Mouse (Mus musculus) hindbrain, embryonic 16.5 days (tissue): ENCODE data around the gene Asprv1. TPM values are rescaled to one million over a fixed set of nuclear protein-coding genes. Genes with fewer than 3 reads are reported as not detected.
A peak's percentile ranks its signal among the peaks of the same experiment; 100 is the strongest.

ENCODE experiments used
- ATAC-seq: fragments of 200-750 bp; cut with Nextera tagmentation; 2 replicates; pipeline ENCODE4 v1.8.0; 2017; ENCODE audit warnings: moderate TSS enrichment, moderate library complexity
- H3K27ac ChIP-seq: fragments of 300-500 bp; sonication (generic); 2 replicates; pipeline ENCODE4 v1.5.1; 2014; ENCODE audit warnings: low read depth, mild to moderate bottlenecking, control low read depth, low read length, moderate library complexity
- H3K27me3 ChIP-seq: fragments of 300-500 bp; sonication (generic); replicated peaks from 2 replicates; pipeline ENCODE4 v1.6.1; 2014; ENCODE audit warnings: low read length; ENCODE audit not compliant: control insufficient read depth, insufficient read depth
- H3K36me3 ChIP-seq: fragments of 300-500 bp; sonication (generic); 2 replicates; pipeline ENCODE4 v1.6.1; 2014; ENCODE audit warnings: mild to moderate bottlenecking, low read length, moderate library complexity, mixed read lengths; ENCODE audit not compliant: control insufficient read depth, insufficient read depth
- H3K4me1 ChIP-seq: fragments of 300-500 bp; sonication (generic); 2 replicates; pipeline ENCODE4 v1.6.1; 2014; ENCODE audit warnings: low read depth, low read length; ENCODE audit not compliant: control insufficient read depth, insufficient read depth
- H3K4me2 ChIP-seq: fragments of 300-500 bp; sonication (generic); 2 replicates; pipeline ENCODE4 v1.6.1; 2014; ENCODE audit warnings: mild to moderate bottlenecking, low read length, control low read depth, moderate library complexity
- H3K4me3 ChIP-seq: fragments of 300-500 bp; sonication (generic); 2 replicates; pipeline ENCODE4 v1.5.1; 2014; ENCODE audit warnings: mild to moderate bottlenecking, low read length, control low read depth, moderate library complexity
- H3K9ac ChIP-seq: fragments of 300-500 bp; sonication (generic); 2 replicates; pipeline ENCODE4 v1.6.1; 2014; ENCODE audit warnings: low read depth, mild to moderate bottlenecking, control low read depth, low read length, moderate library complexity
- H3K9me3 ChIP-seq: fragments of 300-500 bp; sonication (generic); 2 replicates; pipeline ENCODE4 v1.6.1; 2014; ENCODE audit warnings: mild to moderate bottlenecking, low read length, moderate library complexity; ENCODE audit not compliant: control insufficient read depth
- WGBS: fragments of 180-500 bp; shearing (Covaris S2); extraction: QIAGEN DNeasy Blood & Tissue Kit; methylation state at CpG from one replicate; pipeline ENCODE4 v1.1.7; 2014; 5-methylcytosine and 5-hydroxymethylcytosine counted together
- polyA plus RNA-seq: library from polyadenylated mRNA; unstranded; fragments of >200 nt; fragmentation: Nextera tagmentation; extraction: Ambion mirVana; gene quantifications from 2 replicates; pipeline ENCODE4 v1.2.1, GENCODE M21; 2015

Gene Asprv1
- polyA plus RNA-seq, 1 experiment from 2014 or later = 0.70 TPM

DNA sequence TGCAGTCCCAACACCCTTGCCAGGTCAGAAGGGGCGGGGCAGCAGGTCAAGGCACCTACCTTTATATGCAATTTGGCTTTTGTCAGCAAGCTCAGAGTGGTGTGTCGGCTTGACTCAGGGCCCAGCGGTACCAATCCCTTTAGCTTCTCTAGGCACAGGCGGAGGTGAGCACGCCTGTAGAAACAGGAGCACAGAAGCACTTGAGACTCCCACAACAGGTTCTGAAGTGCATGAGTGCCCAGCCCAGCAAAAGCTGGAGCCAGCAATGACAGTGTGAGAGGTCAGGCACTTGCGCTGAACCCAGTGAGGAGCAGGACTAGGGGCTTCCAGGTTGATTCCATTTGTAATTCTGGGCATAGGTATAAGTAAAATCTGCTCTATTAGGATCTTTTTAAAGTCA is 25.1 kb downstream of the Asprv1 start:
- no peak for ATAC-seq
- peaks cover 41% of the 10 kb centered on the region for H3K36me3 ChIP-seq
- H3K4me3 ChIP-seq = no peak overlapping the region
- no peak overlapping the region for H3K27ac ChIP-seq
- no peaks in the 10 kb centered on the region for H3K27me3 ChIP-seq
- H3K9me3 ChIP-seq = no peaks in the 10 kb centered on the region
- H3K4me1 ChIP-seq = no peaks in the 10 kb centered on the region
- H3K4me2 ChIP-seq = no peak overlapping the region
- H3K9ac ChIP-seq = no peak overlapping the region
- WGBS = 91% methylated on average over 6 of the region's 6 CpGs

DNA sequence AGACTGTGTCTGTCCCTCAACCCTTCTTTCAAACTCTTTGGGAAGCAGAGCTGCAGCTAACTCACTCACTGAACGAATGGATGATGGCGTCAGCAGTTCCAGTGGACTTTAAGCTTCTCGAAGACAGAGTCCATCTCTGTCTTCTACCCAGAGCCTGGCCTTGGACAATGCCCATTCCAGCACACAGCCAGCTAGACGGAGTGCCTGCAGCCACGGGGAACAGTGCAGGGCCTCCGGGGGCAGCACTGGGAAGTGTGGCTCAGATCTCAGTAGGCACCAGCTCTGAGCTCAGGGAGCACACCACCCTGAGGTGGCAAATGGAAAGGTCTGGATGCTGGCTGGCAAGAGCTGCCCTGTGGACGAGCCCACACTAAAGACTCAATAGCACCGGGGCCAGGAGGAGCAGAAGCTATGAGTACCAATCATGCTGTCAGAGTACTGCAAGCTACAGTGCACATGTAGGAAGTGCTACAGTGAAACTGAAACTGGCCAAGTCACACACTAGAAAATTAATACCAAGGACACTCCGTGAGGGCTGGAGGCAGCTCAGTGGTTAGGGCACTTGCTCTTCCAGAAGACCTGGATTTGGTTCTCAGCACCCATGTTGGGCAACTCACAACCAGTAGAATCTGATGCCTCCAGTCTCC is 26.4 kb downstream of the Asprv1 start:
- H3K27me3 ChIP-seq = no peaks in the 10 kb centered on the region
- H3K4me2 ChIP-seq = no peak overlapping the region
- WGBS = 83% methylated on average over 9 of the region's 9 CpGs
- H3K4me1 ChIP-seq = no peaks in the 10 kb centered on the region
- no peak overlapping the region for H3K4me3 ChIP-seq
- no peak for ATAC-seq
- H3K27ac ChIP-seq = no peak overlapping the region
- H3K9me3 ChIP-seq = no peaks in the 10 kb centered on the region
- H3K36me3 ChIP-seq = peaks cover 29% of the 10 kb centered on the region
- H3K9ac ChIP-seq = no peak overlapping the region

DNA sequence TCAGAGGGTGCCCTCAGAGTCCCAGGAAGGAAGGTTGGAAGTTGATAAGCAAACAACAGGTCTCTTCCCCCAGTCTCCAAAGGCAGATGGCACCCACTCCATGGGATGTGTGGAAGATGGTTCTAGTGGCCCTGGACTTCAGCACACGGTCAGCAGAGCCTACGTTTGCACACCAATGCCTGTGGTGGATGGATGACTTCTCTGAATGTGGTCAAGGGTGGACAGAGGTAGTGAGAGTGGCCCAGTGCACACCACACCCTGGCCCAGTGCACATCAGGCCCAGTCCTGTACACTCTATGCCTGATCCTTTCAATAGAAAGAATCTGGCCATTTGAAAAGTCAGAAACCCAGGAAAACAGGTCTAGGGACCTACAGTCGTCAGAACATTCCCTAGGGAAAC is 30.5 kb downstream of the Asprv1 start:
- Histone ChIP-seq H3K9me3 (no peaks in the 10 kb centered on the region), H3K9ac (no peak overlapping the region), H3K4me3 (no peak overlapping the region), H3K4me1 (no peaks in the 10 kb centered on the region), H3K36me3 (peaks cover 21% of the 10 kb centered on the region), H3K27me3 (no peaks in the 10 kb centered on the region), H3K4me2 (no peak overlapping the region), H3K27ac (no peak overlapping the region)
- 77% methylated on average over 3 of the region's 3 CpGs for WGBS
- no peak for ATAC-seq

DNA sequence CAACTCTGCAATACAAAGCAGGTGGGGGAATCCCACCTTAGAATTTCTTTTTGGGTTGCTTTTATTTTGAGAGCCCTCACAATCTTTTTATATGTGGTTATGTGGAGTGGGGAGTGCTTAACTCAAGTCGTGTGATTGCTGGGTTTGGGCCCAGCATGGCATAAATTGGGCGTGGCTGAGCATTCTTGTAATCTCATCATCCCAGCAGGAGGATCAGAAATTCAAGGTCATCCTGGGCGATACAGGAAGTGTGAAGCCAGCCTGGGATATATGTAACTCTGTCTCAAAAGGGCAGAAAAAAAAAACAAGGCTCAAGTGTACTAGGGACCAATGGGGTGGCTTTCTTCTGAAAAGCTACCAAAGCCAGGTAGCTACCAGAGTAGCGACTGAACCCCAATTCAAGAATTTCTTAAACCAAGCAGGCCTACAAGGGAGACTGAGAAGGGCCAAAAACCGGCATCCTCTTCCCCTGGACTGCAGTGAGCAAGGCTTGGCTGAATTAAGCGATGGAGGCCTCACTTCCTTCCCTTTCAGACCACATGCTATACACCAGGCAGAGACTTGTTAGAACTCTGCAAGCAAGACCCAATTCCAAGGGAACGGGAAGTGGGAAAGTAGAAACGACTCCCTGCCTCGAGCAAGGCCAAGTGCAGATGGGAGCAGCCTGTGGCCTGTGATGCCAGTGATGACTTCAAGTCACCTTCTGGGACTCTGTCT is 32.4 kb downstream of the Asprv1 start:
- H3K9me3 ChIP-seq = no peaks in the 10 kb centered on the region
- ATAC-seq = no peak
- no peaks in the 10 kb centered on the region for H3K4me1 ChIP-seq
- no peak overlapping the region for H3K4me2 ChIP-seq
- H3K4me3 ChIP-seq = no peak overlapping the region
- no peak overlapping the region for H3K27ac ChIP-seq
- no peak overlapping the region for H3K9ac ChIP-seq
- peaks cover 18% of the 10 kb centered on the region for H3K36me3 ChIP-seq
- no peaks in the 10 kb centered on the region for H3K27me3 ChIP-seq
- WGBS = 81% methylated on average over 9 of the region's 9 CpGs

DNA sequence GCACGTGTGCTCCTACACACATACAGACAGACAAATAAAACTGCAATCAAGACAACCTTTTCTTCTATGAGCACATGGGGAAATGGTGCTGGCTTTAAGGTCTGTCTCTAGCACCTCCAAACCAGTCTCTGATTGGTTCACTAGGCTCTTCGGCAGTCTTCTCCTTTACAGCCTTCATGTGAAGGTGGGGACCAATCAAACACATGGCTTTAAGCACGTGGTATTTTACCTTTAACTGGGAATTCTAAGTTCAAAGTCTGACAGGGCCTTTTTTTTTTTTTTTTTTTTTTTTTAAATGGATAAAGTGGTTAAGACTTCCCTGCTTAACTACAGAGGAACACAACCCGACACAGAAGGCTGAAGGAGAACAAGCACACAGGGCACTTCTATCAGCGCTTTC is 37.1 kb downstream of the Asprv1 start:
- 80% methylated on average over 5 of the region's 5 CpGs for WGBS
- H3K4me1 ChIP-seq = peaks cover 24% of the 10 kb centered on the region
- no peak overlapping the region for H3K4me2 ChIP-seq
- peaks cover 12% of the 10 kb centered on the region for H3K36me3 ChIP-seq
- no peaks in the 10 kb centered on the region for H3K9me3 ChIP-seq
- no peaks in the 10 kb centered on the region for H3K27me3 ChIP-seq
- no peak overlapping the region for H3K4me3 ChIP-seq
- no peak overlapping the region for H3K27ac ChIP-seq
- no peak for ATAC-seq
- H3K9ac ChIP-seq = no peak overlapping the region

DNA sequence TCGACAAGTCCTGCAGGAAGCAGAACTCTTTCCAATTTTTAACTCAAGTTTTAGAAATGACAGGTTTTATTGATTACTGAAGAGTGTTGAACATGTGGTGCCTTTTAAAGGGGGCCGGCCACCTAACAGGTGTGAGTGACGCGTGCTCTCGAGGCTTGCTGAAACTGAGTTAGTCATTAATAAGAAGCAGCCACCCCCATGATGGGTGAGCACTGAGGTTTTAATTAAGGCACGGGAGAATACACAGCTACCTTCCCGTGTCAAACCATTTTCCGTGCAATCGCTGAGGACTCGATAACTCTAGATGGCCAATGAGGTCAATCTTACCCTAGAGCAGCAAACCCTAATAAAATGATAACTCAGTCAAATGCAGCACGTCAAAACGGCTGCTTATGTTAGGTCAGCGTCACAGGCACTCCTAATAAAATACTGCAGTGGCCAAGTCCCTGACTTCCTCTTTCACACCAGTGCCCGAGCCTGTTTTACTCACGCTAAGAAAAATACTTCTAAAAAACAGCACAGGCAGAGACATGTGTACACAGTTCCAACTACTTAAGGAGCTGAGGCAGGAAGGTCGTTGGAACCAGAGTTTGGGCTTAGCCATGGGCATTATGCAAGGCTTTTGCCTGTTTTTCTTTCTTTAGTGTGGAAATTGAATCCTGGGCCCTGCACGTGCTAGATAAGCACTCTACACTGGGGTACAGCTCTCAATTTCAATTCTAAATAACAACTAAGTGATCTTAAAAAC is 37.8 kb downstream of the Asprv1 start:
- H3K9me3 ChIP-seq = no peaks in the 10 kb centered on the region
- peaks cover 10% of the 10 kb centered on the region for H3K36me3 ChIP-seq
- no peak overlapping the region for H3K9ac ChIP-seq
- H3K4me1 ChIP-seq = peaks cover 24% of the 10 kb centered on the region
- ATAC-seq = no peak
- no peak overlapping the region for H3K4me2 ChIP-seq
- H3K4me3 ChIP-seq = no peak overlapping the region
- no peak overlapping the region for H3K27ac ChIP-seq
- WGBS = 86% methylated on average over 17 of the region's 17 CpGs
- H3K27me3 ChIP-seq = no peaks in the 10 kb centered on the region

DNA sequence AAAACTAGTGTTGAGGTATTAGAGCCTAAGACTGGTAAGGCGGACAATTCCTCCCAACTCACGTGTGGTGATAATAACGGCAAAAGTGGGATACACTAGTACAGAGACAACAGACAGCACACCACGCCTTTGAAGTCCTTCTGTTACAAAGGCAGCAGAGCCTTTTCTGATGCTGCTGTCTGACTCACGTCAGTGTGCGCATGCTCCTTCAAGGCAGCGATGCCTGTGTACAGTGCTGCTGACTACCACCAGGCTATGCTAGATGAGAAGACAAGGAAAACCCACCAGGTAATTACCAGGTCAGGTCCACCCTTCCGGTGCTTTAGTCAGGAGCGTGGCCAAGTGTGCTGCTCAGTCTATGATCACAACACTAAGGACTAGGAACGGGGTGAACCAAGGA is 39.1 kb downstream of the Asprv1 start:
- H3K4me2 ChIP-seq = no peak overlapping the region
- H3K9me3 ChIP-seq = no peaks in the 10 kb centered on the region
- no peaks in the 10 kb centered on the region for H3K27me3 ChIP-seq
- no peak overlapping the region for H3K4me3 ChIP-seq
- ATAC-seq = no peak
- H3K4me1 ChIP-seq = peaks cover 24% of the 10 kb centered on the region
- H3K9ac ChIP-seq = no peak overlapping the region
- H3K27ac ChIP-seq = no peak overlapping the region
- peaks cover 5% of the 10 kb centered on the region; the same call in 1 of the 2 replicates for H3K36me3 ChIP-seq
- 93% methylated on average over 10 of the region's 10 CpGs for WGBS

DNA sequence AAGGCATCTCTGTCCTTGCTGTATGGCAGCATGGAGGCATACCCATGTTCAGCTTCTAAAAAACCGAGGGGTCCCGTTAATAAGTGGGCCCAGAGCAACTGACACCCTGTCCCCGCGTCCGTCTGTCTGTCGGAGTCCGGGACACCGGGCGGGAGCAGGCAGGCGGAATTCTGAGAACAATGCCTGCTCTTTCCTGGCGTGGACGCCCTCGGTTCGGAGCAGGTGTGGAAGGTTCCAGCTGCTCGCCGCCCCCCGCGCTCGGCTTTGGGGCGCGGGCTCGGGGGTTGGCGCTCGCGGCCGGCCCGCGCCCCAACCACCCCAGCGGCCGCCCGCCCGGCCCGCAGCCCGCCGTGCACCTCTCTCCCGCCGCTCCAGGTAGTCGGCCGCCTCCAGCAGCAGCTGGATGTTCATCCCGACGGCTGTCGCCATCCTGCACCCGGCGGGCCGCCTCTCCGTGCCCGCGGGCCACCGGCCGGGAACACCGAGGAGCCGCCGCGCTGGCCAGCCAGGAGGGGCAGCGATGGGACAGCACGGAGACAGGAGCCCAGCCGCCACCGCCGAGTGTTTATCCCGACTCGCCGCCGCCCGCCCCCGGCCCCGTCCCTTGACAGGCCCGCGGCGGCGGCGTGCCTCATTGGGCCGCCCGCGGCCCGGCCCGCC is 40.7 kb downstream of the Asprv1 start, which contains the start of gene Mxd1:
TSS of gene Mxd1 (minus strand) at position 582 of the 660 bp plus-strand sequence.
- WGBS = under 1% methylated on average over 41 of the region's 76 CpGs
- ATAC-seq = no peak
- Histone ChIP-seq H3K9ac (peak within 1 kb of the TSS; percentile 92), H3K27me3 (no peaks in the 10 kb centered on the region), H3K4me2 (peak within 1 kb of the TSS; percentile 93), H3K9me3 (no peaks in the 10 kb centered on the region), H3K27ac (peak within 1 kb of the TSS; percentile 71), H3K4me3 (peak within 1 kb of the TSS; percentile 97), H3K36me3 (no peaks in the 10 kb centered on the region; the same call in 1 of the 2 replicates), H3K4me1 (peaks cover 24% of the 10 kb centered on the region)
